Mouse (Mus musculus): ENCODE results near the gene Cish.

Gene Cish

DNA sequence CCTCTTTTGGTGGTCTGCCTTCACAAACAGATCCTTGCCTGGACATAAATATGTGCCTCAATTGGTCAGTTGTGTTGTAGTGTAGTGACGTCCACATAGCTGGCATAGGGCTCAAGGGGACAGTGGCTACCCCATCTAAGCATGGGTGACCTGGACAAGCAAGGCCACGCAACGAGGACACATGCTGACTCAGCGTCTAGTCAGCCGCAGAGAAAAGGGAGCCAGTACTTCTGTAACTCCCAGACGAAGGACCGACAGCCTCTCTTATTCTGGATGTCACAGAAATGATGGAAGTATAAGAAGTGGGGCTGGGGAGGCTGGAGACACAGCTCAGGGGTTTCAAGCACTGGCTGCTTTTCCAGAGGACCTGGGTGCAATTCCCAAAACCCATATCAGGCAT, 18.2 kb upstream of the Cish start:
- in situ Hi-C loops (cut with MboI, MseI) = no loop called here

DNA sequence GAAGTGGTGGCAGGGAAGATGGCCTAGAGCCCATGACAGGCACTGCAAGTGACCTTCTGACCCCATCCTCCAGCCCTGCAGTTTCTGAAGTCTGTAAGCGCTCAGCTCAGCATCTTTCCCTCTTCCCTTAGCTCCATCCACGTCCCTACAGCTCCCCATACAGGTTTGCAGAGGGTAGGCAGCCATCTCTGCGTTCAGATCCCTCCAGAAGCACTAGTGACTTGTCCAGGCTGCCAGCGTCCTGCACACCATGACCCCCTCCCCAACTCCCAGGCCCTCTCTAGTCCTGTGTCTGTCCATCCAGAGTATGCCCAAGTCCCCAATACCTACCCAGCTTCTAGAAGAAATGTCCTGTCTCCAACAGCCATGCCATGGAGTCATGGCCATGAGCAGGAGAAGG, 17.7 kb upstream of the Cish start:
- in situ Hi-C loops (cut with MboI, MseI) = no loop called here

DNA sequence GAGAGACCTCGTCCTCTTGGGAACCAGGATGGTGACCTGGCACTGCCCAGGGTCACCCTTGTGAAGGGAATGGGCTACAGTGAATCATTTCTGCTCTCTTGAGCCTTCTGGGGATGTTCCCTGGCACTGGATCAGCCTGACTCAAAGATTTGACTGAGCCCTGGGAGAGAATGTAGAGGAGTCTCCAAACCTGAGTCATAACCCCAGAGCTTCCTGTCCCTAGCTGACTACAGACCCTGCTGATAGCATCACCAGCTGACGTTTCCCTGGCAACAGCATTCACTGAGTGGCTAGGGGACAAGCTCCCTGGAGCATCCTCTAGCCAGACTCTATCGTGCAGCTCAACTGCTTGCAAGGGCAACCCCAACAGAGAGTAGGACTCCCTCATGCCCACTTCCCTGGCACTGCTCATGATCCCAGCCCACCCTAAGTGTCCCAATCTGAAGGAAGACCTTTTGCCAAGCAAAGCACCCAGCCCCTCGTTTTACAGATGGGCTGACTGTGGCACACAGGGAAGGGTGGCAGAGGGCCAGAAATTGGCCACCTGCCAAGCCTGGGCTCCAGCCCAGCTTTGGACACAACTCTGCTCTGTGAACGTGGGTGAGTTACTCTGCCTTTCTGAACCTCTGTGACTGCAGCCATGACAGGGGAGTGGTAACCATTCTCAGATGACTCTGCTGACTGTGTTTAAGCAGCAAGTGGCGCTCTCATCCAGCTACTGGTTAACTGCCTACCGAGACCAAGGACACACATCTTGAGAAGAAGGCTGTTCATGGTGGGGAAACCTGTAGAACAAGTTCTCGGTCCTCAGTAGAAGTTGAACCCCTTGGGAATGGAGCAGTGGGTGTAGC, 17.1 kb upstream of the Cish start:
- in situ Hi-C loops (cut with MboI, MseI) = no loop called here

DNA sequence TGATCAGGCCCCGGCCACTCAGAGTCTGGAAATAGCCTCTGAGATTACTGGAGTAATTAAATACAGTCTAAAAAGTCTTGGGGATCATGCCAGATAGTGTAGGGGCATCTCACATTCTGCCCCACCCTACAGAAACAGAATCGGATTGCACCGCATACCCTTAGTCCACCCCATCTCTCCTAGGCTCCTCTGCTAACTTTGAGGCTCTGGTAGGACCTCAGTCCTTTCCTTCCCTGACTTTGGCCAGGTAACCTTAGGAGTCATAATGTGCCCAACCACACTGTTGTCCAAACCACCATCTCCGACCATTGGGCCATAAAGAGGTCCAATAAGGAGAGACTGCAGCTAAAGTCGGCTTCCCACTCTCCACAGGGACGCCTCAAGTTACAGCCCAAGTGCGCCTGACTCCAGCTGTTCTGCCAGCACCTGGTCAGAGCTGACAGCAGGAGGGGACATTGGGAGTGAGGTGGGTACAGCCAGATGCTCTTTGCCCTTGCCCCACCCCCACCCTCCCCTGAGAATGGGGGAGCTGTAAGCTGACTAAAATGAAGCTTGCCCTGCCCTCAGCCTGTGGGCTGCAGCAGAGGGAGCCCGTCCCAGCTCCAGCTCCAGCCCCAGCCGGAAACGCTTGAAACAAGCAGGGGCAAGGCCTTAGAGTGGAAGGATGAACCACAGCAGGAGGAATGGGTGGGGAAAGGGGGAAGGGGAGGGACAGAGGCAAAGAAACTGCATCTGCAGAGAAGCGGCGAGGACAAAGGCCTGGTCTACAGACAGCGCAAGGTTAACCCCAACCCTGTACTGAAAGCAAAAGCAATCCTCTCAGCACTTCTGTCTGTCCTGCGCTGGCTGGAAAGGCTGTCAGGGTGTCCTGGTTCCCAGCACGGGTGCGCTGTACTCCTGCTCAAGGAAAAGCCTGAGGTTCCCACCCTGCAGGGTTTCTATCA, 16.2 kb upstream of the Cish start:
- in situ Hi-C loops (cut with MboI, MseI) = no loop called here

DNA sequence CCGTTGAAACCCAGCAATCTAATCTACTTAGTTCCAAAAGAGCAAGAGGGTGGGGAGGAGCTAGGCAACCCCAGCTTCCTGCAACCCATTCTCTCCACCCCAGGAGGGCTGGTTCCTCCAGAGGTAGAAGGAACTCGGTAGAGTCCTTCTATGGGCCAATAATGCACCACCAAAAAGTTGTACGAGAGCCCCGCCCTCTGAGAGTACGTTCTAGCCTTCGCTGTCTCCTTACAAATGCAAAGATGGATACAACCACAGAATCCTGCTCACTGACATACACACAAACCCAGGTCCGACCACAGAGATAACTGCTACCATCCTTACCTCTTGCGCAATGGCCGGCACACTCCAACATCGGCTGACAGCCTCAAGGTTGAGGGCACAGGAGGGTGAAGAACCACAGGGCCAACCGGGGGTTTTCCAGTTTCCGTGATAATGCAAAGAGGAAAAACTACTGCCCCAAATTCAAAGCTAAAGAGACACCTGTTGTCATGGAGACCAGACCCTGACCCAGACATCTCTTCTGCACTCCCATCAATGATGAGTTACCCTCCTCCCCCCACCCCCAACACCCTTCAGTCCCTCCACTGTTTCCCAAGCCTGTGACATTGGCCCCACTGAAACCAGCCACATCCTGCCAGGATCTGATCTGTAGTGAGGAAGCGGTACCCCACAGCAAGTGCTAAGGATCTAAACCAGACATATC, 15.4 kb upstream of the Cish start:
- in situ Hi-C loops (cut with MboI, MseI) = no loop called here

DNA sequence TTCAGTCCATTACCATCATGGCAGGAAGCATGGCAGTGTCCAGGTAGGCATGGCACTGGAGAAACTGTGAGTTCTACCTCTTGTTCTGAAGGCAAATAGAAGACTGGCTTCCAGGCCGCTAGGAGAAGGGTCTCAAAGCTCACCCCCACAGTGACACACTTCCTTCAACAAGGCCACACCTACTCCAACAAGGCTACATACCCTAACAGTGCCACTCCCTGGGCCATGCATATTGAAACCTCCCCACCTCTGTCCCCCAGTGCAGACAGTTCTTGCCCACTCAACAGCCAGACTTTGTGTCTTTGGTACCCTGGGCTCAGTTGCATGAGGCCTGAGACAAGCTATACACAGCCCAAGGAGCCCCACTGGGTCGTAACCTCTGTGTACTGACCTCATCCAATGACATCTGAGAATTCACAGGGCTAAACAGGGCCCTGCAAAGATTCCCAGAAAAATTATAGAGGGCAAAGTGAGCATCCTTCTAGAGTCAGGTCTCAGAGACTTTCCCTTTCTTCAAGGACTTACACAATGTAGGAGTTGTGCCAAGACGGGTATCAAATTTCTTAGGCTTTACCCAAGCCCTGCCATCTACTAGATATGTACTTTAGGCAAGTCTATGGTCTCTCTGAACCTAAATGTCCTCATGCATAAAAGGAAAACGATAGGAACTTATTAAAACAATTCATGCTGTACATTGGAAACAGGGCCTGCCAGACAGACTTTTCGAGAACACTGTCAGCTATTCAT, 14.4 kb upstream of the Cish start:
- in situ Hi-C loops (cut with MboI, MseI) = no loop called here

DNA sequence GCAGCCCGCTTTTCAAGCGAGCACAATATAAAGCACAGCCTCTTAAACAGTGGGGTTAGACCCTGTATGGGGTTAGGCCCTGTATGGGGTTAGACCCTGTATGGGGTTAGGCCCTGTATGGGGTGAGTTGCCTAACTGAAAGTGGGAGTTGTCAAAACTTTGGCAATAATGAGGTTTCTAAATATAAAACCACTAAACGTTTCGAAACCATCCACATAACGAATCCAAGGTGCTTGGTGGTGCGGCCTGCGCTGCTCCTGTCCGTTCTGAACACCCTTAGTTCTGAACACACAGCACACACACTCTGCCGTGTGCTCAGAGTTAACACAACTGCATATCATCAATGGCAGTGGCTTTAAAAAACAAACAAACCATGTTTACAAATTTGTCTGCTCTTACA, 12.9 kb upstream of the Cish start:
- in situ Hi-C loops (cut with MboI, MseI) = no loop called here

DNA sequence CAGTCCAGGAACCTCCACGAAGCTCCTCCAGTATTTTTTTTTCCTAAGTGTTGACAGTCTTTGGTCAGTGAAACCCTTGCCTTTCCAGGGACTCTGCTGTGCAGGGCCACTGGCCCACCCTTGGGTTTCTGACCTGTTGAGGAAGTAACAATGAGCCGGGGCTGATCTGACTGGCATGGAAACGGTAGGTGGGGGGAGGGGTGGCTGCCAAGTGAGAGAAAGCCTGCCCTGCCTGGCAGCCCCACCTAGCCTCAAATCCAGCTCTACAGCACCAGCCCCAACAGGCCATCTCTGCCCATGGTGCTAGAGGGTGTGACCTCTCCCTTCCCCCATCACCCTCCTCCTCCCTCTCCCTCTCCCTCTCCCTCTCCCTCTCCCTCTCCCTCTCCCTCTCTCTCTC, 10.8 kb upstream of the Cish start:
- in situ Hi-C loops (cut with MboI, MseI) = loop anchor here in 1 of 2 experiments (5.0 kb wide), 1 partner anchor 388 kb away; no protein-coding TSS in a partner anchor

DNA sequence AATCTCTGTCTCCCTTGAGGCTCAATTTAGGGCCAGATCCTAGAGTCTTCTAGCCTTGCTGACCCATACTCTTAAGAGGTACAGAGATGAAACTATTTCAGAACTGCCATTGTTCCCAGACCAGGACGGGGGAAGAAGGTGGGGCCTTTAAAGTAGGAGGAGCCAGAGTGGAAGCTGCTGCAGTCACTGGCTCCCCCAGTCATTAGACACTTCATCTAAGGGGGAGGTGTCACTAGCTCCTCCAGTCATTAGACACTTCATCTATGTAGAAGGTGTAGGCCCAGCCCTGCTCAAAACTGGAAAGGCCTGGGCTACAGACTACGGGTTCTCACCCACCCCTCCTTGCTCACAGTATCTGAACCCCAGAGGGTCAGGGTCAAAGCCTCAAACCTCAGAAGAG, 8.5 kb upstream of the Cish start:
- in situ Hi-C loops (cut with MboI, MseI) = loop anchor here in 1 of 2 experiments (5.0 kb wide), 1 partner anchor 390 kb away; no protein-coding TSS in a partner anchor

DNA sequence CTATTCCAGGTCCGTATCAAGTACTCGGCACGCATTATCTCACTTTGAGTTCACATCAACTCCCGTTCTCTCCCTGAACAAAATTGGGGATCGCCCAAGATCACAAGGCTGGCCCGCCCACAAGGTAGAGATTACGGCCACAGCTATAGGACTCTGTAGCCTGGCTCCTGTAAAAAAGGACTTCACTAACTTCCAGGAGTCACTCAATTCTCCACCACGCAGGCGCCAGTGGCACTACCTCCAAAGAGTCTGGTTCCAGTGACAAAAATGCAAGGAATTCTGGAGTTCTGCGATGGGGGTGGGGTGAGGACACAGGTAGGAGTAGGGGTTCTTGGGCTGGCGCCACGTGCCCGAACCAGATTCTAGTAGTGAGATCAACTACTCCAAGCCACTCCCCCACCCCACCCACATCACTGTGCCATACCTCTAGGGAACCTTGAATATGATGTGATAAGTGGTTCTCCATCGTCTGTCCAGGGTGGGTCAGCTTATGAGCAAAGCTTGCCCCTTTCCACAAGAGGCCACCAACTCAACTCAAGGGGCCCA, 7.6 kb upstream of the Cish start:
- in situ Hi-C loops (cut with MboI, MseI) = loop anchor here in 1 of 2 experiments (5.0 kb wide), 1 partner anchor 391 kb away; no protein-coding TSS in a partner anchor

DNA sequence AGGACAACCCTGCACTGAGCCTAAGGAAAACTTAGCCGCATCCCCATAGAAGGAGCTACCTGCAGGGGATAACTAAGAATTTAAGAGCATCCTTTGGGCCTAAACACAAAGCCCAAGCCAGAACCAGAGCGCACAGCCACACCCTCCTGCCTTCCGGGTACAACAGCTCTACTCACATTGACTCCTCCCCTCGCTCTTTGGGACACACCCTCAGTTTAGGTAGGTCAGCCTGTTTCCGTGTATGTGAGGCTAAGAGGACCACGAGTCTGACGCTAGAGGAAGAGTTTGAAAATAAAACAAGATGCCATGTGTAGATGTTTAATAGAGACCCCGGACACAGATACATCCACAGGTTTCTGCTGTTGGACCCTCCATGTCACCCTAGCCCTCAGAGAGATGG, 7.1 kb upstream of the Cish start:
- in situ Hi-C loops (cut with MboI, MseI) = loop anchor here in 1 of 2 experiments (5.0 kb wide), 1 partner anchor 391 kb away; no protein-coding TSS in a partner anchor

DNA sequence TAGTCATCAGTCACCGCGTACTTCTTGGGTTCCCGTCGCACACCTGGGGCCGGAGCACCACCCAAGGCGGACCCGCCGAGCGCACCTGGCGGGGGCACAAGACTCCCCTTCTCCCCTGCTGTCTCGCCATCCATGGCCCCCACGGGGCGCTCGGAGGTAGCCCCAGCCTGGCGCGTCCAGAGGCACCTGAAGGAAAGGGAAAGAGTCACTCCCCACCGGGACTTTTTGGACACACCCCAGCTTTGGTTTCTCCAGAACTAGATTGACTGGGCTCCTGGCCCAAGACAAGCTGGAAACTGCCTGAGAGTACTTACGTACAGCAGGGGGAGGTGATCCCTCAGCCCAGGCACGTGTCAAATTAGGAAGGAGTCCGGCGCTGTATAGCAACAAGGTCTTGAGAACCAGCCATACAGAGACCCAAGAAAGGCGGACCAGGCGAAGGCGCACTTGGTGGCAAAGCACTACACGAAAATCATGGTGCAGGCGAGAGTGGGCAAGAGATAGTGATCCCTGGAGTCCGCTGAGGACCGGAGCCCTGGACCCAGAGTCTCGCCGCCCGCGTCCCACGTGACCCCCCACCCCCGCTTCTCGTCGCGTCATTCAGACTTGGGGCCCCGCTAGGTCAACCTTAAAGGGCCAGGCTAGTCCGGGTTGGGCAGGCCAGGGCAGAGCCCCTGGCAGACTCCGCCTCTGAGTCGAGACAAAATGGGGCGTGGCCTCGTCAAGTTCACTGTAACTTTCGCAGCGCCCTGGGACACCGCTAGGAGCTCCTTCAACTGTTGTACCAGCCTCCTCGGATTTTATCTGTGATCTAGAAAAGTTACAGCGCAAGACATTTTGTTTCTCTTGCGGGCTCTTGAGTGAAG, 6.4 kb upstream of the Cish start, which contains the start of gene Mapkapk3:
Gene Mapkapk3, minus strand, starts transcription at position 667 of the 866 bp plus-strand sequence.
- in situ Hi-C loops (cut with MboI, MseI) = loop anchor here (5.0 to 10.0 kb wide), 4 partner anchors 42 to 397 kb away; partner anchors contain the start of gene Manf (in 1 of the 2)

DNA sequence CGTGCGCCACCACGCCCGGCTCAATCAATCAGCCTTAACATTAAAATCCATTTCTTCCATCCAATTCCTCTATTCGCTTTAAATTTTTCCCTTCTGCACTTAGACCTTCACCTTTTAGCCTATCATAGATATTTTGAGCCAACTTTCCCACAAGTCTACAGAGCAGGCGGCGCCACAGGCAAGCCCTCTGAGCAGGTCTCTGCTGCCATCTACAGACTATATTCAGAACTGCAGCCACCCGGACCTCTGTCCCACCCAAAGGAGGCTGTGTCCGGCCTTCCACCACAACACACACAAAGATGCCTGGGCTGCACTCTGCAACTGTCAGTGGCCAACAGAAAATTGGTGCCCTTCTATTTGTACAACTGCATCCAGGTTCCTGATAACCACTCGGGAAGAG, 4.9 kb upstream of the Cish start:
- in situ Hi-C loops (cut with MboI, MseI) = loop anchor here (5.0 to 10.0 kb wide), 3 partner anchors 44 to 399 kb away; partner anchors contain the start of gene Manf (in 1 of the 2)

DNA sequence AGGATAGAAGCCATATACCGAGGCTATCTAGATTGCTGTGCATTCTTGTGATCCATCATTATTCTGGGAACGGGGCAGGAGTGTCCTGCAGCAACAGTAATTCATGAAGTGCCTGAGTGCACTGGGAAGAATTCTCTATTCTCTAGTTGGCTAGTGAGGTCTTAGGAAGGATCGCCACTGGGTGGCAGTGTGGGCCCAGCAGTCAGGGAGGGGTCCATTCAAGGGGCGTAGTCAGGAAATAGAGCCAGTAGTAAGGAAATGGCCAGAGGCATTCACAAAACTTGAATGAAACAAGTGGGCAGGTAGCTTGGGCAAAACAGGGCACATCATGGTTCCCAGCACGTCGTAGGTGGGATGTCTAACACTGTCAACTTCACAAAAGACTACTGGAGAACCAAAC, 1.6 kb upstream of the Cish start:
- in situ Hi-C loops (cut with MboI, MseI) = loop anchor here (5.0 to 10.0 kb wide), 3 partner anchors 47 to 402 kb away; partner anchors contain the start of gene Manf (in 1 of the 2)

DNA sequence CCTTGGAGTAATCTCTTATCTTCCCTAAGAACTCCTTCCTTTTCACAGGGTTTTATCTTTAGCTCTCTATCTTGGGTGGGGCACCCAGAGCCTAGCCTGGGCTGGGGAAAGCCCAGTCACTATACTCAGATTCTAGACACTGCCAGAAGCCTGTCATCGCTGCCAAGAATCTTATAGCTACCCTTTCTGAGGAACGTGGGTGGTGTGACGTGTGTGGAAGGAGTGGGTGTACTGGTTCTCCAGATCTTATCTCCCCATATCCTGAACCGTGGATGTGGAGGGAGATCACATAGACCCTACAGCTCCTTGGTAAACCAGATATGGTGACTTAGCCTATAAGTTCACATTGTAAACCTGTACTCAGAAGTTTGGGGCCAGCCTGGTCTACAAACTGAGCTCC, 210 bp upstream of the Cish start:
- in situ Hi-C loops (cut with MboI, MseI) = loop anchor here (5.0 to 10.0 kb wide), 2 partner anchors 37 to 59 kb away; no protein-coding TSS in a partner anchor

DNA sequence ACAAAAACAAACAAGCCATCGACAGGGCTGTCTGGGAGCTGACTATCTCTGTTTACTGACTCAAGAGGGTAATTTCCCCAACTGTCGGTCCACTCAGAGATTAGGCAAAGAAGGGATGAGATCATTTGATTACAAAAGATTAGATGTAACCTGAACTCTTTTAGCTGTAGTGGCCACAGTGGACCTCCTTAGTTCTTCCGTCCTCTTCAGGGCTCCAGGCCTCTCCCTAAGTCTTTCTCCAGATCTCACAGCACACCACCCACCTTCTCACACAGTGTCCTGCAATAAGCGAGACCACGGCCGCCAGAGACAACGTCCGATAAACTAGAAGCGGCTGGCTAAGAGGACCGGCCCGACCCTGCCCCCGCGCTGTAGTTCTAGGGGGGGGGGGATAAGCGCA, 215 bp downstream of the Cish start:
- in situ Hi-C loops (cut with MboI, MseI) = loop anchor here (5.0 to 10.0 kb wide), 2 partner anchors 36 to 59 kb away; no protein-coding TSS in a partner anchor

DNA sequence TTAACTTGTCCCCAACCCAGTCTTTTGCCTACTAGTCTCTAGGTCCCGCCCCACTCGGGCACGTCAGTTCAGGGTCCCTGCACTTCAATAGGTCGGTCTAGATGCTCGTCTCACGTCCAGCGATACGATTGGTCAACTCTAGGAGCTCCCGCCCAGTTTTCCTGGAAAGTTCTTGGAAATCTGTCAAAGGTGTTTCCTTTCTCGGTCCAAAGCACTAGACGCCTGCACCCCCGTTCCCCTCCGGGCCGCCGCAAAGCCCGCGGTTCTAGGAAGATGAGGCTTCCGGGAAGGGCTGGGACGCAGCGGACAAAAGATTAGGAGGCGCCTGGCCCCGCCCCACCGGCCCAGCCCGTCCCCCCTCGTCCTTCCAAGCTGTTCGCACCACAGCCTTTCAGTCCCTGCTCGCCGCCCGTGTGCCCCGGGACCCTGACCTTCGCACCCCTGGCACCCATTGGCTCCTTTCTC, 707 bp downstream of the Cish start:
- in situ Hi-C loops (cut with MboI, MseI) = loop anchor here (5.0 to 10.0 kb wide), 2 partner anchors 36 to 58 kb away; no protein-coding TSS in a partner anchor

DNA sequence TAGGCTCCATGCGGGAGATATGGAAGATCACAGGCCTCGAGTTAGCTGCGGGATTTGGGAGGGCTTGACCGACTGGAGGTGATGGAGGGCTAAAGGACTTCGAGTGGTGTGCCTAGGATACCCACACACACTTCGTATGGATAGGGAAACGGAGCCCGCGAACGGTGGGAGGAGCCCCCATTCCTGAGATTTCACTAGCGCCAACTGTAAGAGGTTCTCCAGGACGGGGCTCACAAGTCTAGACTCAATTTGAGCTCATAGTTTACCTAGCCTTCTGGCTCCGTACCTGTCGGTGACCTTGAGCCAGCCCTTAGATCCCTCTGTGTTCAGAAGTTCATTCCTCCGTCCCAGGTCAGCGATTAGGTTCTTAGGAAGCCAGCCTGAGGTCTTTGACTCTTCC, 1.2 kb downstream of the Cish start:
- in situ Hi-C loops (cut with MboI, MseI) = loop anchor here (5.0 to 10.0 kb wide), 2 partner anchors 35 to 58 kb away; no protein-coding TSS in a partner anchor

DNA sequence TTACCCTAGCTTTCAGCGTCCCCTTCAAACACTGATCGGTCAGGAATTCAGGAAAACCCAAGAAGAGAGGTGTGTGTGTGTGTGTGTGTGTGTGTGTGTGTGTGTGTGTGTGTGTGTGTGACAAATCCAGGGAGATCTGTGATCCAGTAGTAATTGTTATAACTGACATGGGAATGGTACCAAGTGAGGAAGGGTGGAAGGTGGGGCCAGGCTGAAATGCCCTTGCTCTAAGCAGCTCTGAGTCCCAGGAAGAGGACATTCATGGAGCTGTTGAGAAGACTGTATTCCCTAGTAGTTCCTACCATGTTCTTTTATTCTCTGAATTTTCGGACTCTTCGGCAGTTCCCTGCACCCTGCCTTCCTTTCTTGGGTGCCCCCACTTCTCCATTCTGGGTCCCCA, 1.8 kb downstream of the Cish start:
- in situ Hi-C loops (cut with MboI, MseI) = loop anchor here (5.0 to 10.0 kb wide), 2 partner anchors 35 to 57 kb away; no protein-coding TSS in a partner anchor

Measured in T-helper 17 cell (primary cell).